Mouse (Mus musculus): ENCODE results near the gene 4833439L19Rik. TPM values are rescaled to one million over a fixed set of nuclear protein-coding genes. Genes with fewer than 3 reads are reported as not detected.

Gene 4833439L19Rik
- polyA plus RNA-seq, 1 experiment from 2014 or later = 50.2 TPM

DNA sequence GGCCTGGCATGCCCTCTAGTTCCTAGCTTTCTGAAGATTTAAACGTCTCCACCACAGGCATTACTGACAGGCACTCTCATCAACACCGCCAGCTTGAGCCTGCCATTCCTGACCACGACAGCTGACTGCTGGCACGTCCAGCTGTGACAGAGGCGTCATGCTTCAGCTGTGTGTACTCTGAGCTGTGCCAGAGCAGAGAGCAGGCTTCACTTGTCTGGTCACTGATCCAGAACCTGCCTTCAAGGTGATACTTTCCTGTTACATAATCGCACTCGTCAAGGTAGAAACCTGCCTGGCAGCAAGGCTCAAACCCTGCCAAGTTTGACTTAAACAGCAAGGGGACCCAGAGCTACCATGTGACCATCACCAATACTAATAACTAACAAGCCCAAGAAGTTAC is 2.7 kb downstream of the 4833439L19Rik start:
- Histone ChIP-seq H3K27me3 (ENCODE audit: control insufficient read depth, insufficient read depth, low read depth, low read length) (no peaks in the 10 kb centered on the region), H3K4me2 (ENCODE audit: low read depth, low read length) (no peak overlapping the region), H3K4me3 (ENCODE audit: low read depth, low read length) (no peak overlapping the region), H3K9me3 (replicated peaks; ENCODE audit: control insufficient read depth, low read length) (no peaks in the 10 kb centered on the region), H3K27ac (ENCODE audit: low read length) (no peak overlapping the region), H3K4me1 (ENCODE audit: control insufficient read depth, low read depth, low read length) (peaks cover 16% of the 10 kb centered on the region), H3K9ac (ENCODE audit: low read depth, low read length) (no peak overlapping the region), H3K36me3 (ENCODE audit: control insufficient read depth, insufficient read depth) (peaks cover 21% of the 10 kb centered on the region)
- 67% methylated on average over 7 of the region's 7 CpGs for WGBS (ENCODE audit: insufficient replicate concordance)
- no peak for ATAC-seq (ENCODE audit: low read depth)

GRCm38 (mm10) chr13:54560608-54561007 is 4.6 kb downstream of the 4833439L19Rik start:
- WGBS (ENCODE audit: insufficient replicate concordance) = 87% methylated on average over 7 of the region's 7 CpGs
- ATAC-seq (ENCODE audit: low read depth) = no peak
- no peak overlapping the region for H3K27ac ChIP-seq (ENCODE audit: low read length)
- peaks cover 24% of the 10 kb centered on the region for H3K36me3 ChIP-seq (ENCODE audit: control insufficient read depth, insufficient read depth)
- peaks cover 13% of the 10 kb centered on the region for H3K4me1 ChIP-seq (ENCODE audit: control insufficient read depth, low read depth, low read length)
- H3K27me3 ChIP-seq (ENCODE audit: control insufficient read depth, insufficient read depth, low read depth, low read length) = no peaks in the 10 kb centered on the region
- no peak overlapping the region for H3K9ac ChIP-seq (ENCODE audit: low read depth, low read length)
- H3K9me3 ChIP-seq (replicated peaks; ENCODE audit: control insufficient read depth, low read length) = no peaks in the 10 kb centered on the region
- H3K4me3 ChIP-seq (ENCODE audit: low read depth, low read length) = no peak overlapping the region
- no peak overlapping the region for H3K4me2 ChIP-seq (ENCODE audit: low read depth, low read length)

DNA sequence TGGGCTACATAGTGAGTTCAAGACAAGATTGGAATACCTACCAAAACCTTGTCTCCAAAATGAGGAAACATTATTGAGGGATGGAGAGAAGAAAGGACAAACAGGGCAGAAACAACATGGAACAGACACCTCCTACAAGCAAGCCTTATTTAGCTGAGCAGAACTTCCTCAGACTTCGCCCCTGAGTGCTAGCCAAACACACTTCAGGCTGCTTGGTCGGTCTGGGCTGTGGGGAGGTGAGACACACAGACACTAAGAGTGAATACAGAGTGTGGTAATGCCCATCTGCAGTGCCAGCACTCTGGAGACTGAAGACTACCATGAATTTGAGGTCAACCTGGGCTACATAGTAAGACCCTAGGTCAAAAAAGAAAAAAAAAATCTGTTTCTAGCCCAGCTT is 5.6 kb downstream of the 4833439L19Rik start:
- no peak overlapping the region for H3K27ac ChIP-seq (ENCODE audit: low read length)
- H3K4me2 ChIP-seq (ENCODE audit: low read depth, low read length) = no peak overlapping the region
- peaks cover 9% of the 10 kb centered on the region for H3K4me1 ChIP-seq (ENCODE audit: control insufficient read depth, low read depth, low read length)
- H3K9ac ChIP-seq (ENCODE audit: low read depth, low read length) = no peak overlapping the region
- H3K36me3 ChIP-seq (ENCODE audit: control insufficient read depth, insufficient read depth) = peaks cover 24% of the 10 kb centered on the region
- no peak overlapping the region for H3K4me3 ChIP-seq (ENCODE audit: low read depth, low read length)
- H3K9me3 ChIP-seq (replicated peaks; ENCODE audit: control insufficient read depth, low read length) = no peaks in the 10 kb centered on the region
- no peak for ATAC-seq (ENCODE audit: low read depth)
- no peaks in the 10 kb centered on the region for H3K27me3 ChIP-seq (ENCODE audit: control insufficient read depth, insufficient read depth, low read depth, low read length)
- 74% methylated on average over 2 of the region's 2 CpGs for WGBS (ENCODE audit: insufficient replicate concordance)

- Histone ChIP-seq H3K9me3 (replicated peaks; ENCODE audit: control insufficient read depth, low read length) (no peaks in the 10 kb centered on the region), H3K9ac (ENCODE audit: low read depth, low read length) (no peak overlapping the region), H3K36me3 (ENCODE audit: control insufficient read depth, insufficient read depth) (peaks cover 24% of the 10 kb centered on the region), H3K4me1 (ENCODE audit: control insufficient read depth, low read depth, low read length) (no peaks in the 10 kb centered on the region), H3K27ac (ENCODE audit: low read length) (no peak overlapping the region), H3K27me3 (ENCODE audit: control insufficient read depth, insufficient read depth, low read depth, low read length) (no peaks in the 10 kb centered on the region), H3K4me2 (ENCODE audit: low read depth, low read length) (no peak overlapping the region), H3K4me3 (ENCODE audit: low read depth, low read length) (no peak overlapping the region)
- WGBS (ENCODE audit: insufficient replicate concordance) = 95% methylated on average over 1 of the region's 1 CpGs
- no peak for ATAC-seq (ENCODE audit: low read depth)
Observed at GRCm38 (mm10) chr13:54557652-54558051, 7.6 kb downstream of the 4833439L19Rik start.

GRCm38 (mm10) chr13:54556796-54557195 is 8.4 kb downstream of the 4833439L19Rik start:
- peaks cover 24% of the 10 kb centered on the region for H3K36me3 ChIP-seq (ENCODE audit: control insufficient read depth, insufficient read depth)
- 74% methylated on average over 3 of the region's 3 CpGs for WGBS (ENCODE audit: insufficient replicate concordance)
- H3K9ac ChIP-seq (ENCODE audit: low read depth, low read length) = no peak overlapping the region
- no peaks in the 10 kb centered on the region for H3K9me3 ChIP-seq (replicated peaks; ENCODE audit: control insufficient read depth, low read length)
- H3K4me3 ChIP-seq (ENCODE audit: low read depth, low read length) = no peak overlapping the region
- H3K4me2 ChIP-seq (ENCODE audit: low read depth, low read length) = no peak overlapping the region
- H3K4me1 ChIP-seq (ENCODE audit: control insufficient read depth, low read depth, low read length) = no peaks in the 10 kb centered on the region
- no peak for ATAC-seq (ENCODE audit: low read depth)
- H3K27me3 ChIP-seq (ENCODE audit: control insufficient read depth, insufficient read depth, low read depth, low read length) = no peaks in the 10 kb centered on the region
- no peak overlapping the region for H3K27ac ChIP-seq (ENCODE audit: low read length)

DNA sequence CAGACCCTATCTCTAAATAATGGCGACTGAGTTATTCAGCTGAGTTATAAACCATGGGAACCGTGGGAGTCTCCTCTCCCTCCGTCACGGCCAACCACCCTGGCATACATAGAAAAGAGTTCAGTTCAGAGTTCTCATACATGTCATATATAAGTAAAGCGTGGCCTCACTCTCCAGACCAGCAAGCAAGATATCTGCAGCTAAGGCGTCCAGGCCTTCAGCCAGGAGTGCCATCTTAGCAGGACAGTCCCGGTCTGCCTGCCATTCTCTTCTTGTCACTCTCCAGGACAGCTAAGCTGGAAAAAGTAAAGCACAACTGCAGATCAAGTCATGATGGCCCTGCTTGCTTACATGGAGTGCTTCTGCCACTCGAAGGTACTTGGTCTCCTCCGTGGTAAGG is 9.1 kb downstream of the 4833439L19Rik start:
- H3K27ac ChIP-seq (ENCODE audit: low read length) = no peak overlapping the region
- H3K9ac ChIP-seq (ENCODE audit: low read depth, low read length) = no peak overlapping the region
- 85% methylated on average over 9 of the region's 9 CpGs for WGBS (ENCODE audit: insufficient replicate concordance)
- H3K4me2 ChIP-seq (ENCODE audit: low read depth, low read length) = no peak overlapping the region
- H3K9me3 ChIP-seq (replicated peaks; ENCODE audit: control insufficient read depth, low read length) = no peaks in the 10 kb centered on the region
- peaks cover 21% of the 10 kb centered on the region for H3K36me3 ChIP-seq (ENCODE audit: control insufficient read depth, insufficient read depth)
- no peak for ATAC-seq (ENCODE audit: low read depth)
- no peak overlapping the region for H3K4me3 ChIP-seq (ENCODE audit: low read depth, low read length)
- no peaks in the 10 kb centered on the region for H3K27me3 ChIP-seq (ENCODE audit: control insufficient read depth, insufficient read depth, low read depth, low read length)
- no peaks in the 10 kb centered on the region for H3K4me1 ChIP-seq (ENCODE audit: control insufficient read depth, low read depth, low read length)

DNA sequence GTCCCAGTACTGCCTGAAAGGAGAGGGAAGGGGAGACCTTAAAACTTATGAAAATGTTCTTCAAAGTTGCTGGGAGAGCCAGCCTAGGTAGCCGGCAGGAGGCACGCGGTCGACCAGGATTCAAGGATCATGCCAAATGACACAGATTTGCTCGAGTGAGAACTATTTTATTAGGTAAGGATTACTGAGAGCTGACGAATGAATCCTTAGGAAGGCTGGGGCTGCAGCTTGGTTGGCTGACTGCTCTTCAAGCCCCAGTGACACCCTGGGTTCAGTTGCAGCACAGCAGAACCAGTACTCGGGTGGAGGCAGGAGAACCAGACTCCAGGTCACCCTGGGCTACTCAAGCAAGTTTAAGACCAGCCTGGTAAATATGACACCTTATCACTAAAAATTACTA is 17.2 kb downstream of the 4833439L19Rik start:
- Histone ChIP-seq H3K36me3 (ENCODE audit: control insufficient read depth, insufficient read depth) (peaks cover 6% of the 10 kb centered on the region; the same call in 1 of the 2 replicates), H3K4me3 (ENCODE audit: low read depth, low read length) (no peak overlapping the region), H3K4me2 (ENCODE audit: low read depth, low read length) (no peak overlapping the region), H3K9ac (ENCODE audit: low read depth, low read length) (no peak overlapping the region), H3K27ac (ENCODE audit: low read length) (no peak overlapping the region), H3K4me1 (ENCODE audit: control insufficient read depth, low read depth, low read length) (no peaks in the 10 kb centered on the region), H3K9me3 (replicated peaks; ENCODE audit: control insufficient read depth, low read length) (no peaks in the 10 kb centered on the region), H3K27me3 (ENCODE audit: control insufficient read depth, insufficient read depth, low read depth, low read length) (no peaks in the 10 kb centered on the region)
- no peak for ATAC-seq (ENCODE audit: low read depth)
- 71% methylated on average over 7 of the region's 7 CpGs for WGBS (ENCODE audit: insufficient replicate concordance)

- no peaks in the 10 kb centered on the region for H3K36me3 ChIP-seq (ENCODE audit: control insufficient read depth, insufficient read depth)
- H3K4me1 ChIP-seq (ENCODE audit: control insufficient read depth, low read depth, low read length) = no peaks in the 10 kb centered on the region
- no peak overlapping the region for H3K9ac ChIP-seq (ENCODE audit: low read depth, low read length)
- no peak for ATAC-seq (ENCODE audit: low read depth)
- no peak overlapping the region for H3K4me3 ChIP-seq (ENCODE audit: low read depth, low read length)
- H3K27me3 ChIP-seq (ENCODE audit: control insufficient read depth, insufficient read depth, low read depth, low read length) = no peaks in the 10 kb centered on the region
- H3K9me3 ChIP-seq (replicated peaks; ENCODE audit: control insufficient read depth, low read length) = no peaks in the 10 kb centered on the region
- no peak overlapping the region for H3K4me2 ChIP-seq (ENCODE audit: low read depth, low read length)
- H3K27ac ChIP-seq (ENCODE audit: low read length) = no peak overlapping the region
Observed at GRCm38 (mm10) chr13:54532134-54532533, 33.1 kb downstream of the 4833439L19Rik start.

DNA sequence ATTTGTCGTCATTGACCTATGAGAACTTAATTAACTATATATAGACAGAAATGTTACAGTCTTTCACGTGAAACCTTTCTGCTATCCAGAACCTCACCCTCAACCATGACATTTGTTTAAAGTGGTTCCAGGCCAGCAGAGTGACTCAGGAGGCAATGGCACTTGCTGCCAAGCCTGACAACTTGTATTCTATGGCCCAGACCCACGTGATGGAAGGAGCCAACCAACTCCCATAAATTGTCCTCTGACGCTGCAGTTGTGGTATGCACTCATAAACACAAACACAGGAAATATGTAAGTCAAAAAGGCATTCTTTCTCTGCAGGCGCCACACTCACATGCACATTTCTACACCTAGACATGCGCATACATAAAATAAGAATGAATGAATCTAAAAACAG is 38.1 kb downstream of the 4833439L19Rik start:
- no peaks in the 10 kb centered on the region for H3K27me3 ChIP-seq (ENCODE audit: control insufficient read depth, insufficient read depth, low read depth, low read length)
- 75% methylated on average over 6 of the region's 6 CpGs for WGBS (ENCODE audit: insufficient replicate concordance)
- 0 out of 2 replicates have a peak, but pooled peaks cover 5% of the 10 kb centered on the region for H3K36me3 ChIP-seq (ENCODE audit: control insufficient read depth, insufficient read depth)

GRCm38 (mm10) chr13:54521181-54521580 is 44.1 kb downstream of the 4833439L19Rik start:
- no peak overlapping the region for H3K9ac ChIP-seq (ENCODE audit: low read depth, low read length)
- no peaks in the 10 kb centered on the region for H3K27me3 ChIP-seq (ENCODE audit: control insufficient read depth, insufficient read depth, low read depth, low read length)
- H3K36me3 ChIP-seq (ENCODE audit: control insufficient read depth, insufficient read depth) = 0 out of 2 replicates have a peak, but pooled peaks cover 5% of the 10 kb centered on the region
- no peak overlapping the region for H3K27ac ChIP-seq (ENCODE audit: low read length)
- ATAC-seq (ENCODE audit: low read depth) = no peak
- no peaks in the 10 kb centered on the region for H3K9me3 ChIP-seq (replicated peaks; ENCODE audit: control insufficient read depth, low read length)
- no peak overlapping the region for H3K4me3 ChIP-seq (ENCODE audit: low read depth, low read length)
- H3K4me2 ChIP-seq (ENCODE audit: low read depth, low read length) = no peak overlapping the region
- no peaks in the 10 kb centered on the region for H3K4me1 ChIP-seq (ENCODE audit: control insufficient read depth, low read depth, low read length)

More for the DNA sequence above, 38.1 kb downstream of the 4833439L19Rik start:
- Histone ChIP-seq H3K4me1 (ENCODE audit: control insufficient read depth, low read depth, low read length) (no peaks in the 10 kb centered on the region), H3K4me3 (ENCODE audit: low read depth, low read length) (no peak overlapping the region), H3K27ac (ENCODE audit: low read length) (no peak overlapping the region), H3K9ac (ENCODE audit: low read depth, low read length) (no peak overlapping the region), H3K9me3 (replicated peaks; ENCODE audit: control insufficient read depth, low read length) (no peaks in the 10 kb centered on the region), H3K4me2 (ENCODE audit: low read depth, low read length) (no peak overlapping the region)
- no peak for ATAC-seq (ENCODE audit: low read depth)
